Mouse (Mus musculus) midbrain, embryonic 16.5 days (tissue): Measurements from ENCODE around the gene Mamdc2. TPM values are rescaled to one million over a fixed set of nuclear protein-coding genes. Genes with fewer than 3 reads are reported as not detected.

Experiments
- ATAC-seq: fragments of 200-750 bp; cut with Nextera tagmentation; 2 replicates; pipeline ENCODE4 v1.8.0; 2017; ENCODE audit warnings: moderate TSS enrichment
- H3K27ac ChIP-seq: fragments of 300-500 bp; sonication (generic); 2 replicates; pipeline ENCODE4 v1.5.1; 2014; ENCODE audit warnings: mild to moderate bottlenecking, low read length, mixed read lengths
- H3K27me3 ChIP-seq: fragments of 300-500 bp; sonication (generic); 2 replicates; pipeline ENCODE4 v1.6.1; 2014; ENCODE audit warnings: low read depth, low read length, mixed read lengths; ENCODE audit not compliant: control insufficient read depth, insufficient read depth
- H3K36me3 ChIP-seq: fragments of 300-500 bp; sonication (generic); 2 replicates; pipeline ENCODE4 v1.6.1; 2014; ENCODE audit warnings: mild to moderate bottlenecking, low read length, moderate library complexity, mixed read lengths; ENCODE audit not compliant: control insufficient read depth, insufficient read depth
- H3K4me1 ChIP-seq: fragments of 300-500 bp; sonication (generic); 2 replicates; pipeline ENCODE4 v1.6.1; 2014; ENCODE audit warnings: mild to moderate bottlenecking, low read length, mixed read lengths; ENCODE audit not compliant: control insufficient read depth, insufficient read depth
- H3K4me2 ChIP-seq: fragments of 300-500 bp; sonication (generic); 2 replicates; pipeline ENCODE4 v1.6.1; 2014; ENCODE audit warnings: mild to moderate bottlenecking, low read length, mixed read lengths
- H3K4me3 ChIP-seq: fragments of 300-500 bp; sonication (generic); 2 replicates; pipeline ENCODE4 v1.5.1; 2014; ENCODE audit warnings: low read depth, mild to moderate bottlenecking, low read length, moderate library complexity, mixed read lengths
- H3K9ac ChIP-seq: fragments of 300-500 bp; sonication (generic); 2 replicates; pipeline ENCODE4 v1.6.1; 2014; ENCODE audit warnings: low read depth, low read length, mixed read lengths
- H3K9me3 ChIP-seq: fragments of 300-500 bp; sonication (generic); replicated peaks from 2 replicates; pipeline ENCODE4 v1.6.1; 2014; ENCODE audit warnings: mild to moderate bottlenecking, low read length, mixed read lengths; ENCODE audit not compliant: control insufficient read depth, poor library complexity, severe bottlenecking
- WGBS: fragments of 180-500 bp; shearing (Covaris S2); extraction: QIAGEN DNeasy Blood & Tissue Kit; methylation state at CpG from one replicate; pipeline ENCODE4 v1.1.7; 2014; 5-methylcytosine and 5-hydroxymethylcytosine counted together
- polyA plus RNA-seq: library from polyadenylated mRNA; unstranded; fragments of >200 nt; fragmentation: Nextera tagmentation; extraction: Ambion mirVana; gene quantifications from 2 replicates; pipeline ENCODE4 v1.2.1, GENCODE M21; 2015

The Mamdc2 gene
- polyA plus RNA-seq, 1 experiment from 2014 or later, result 4.2 TPM

- Histone ChIP-seq H3K4me1 (peaks cover 9% of the 10 kb centered on the region), H3K4me3 (no peak overlapping the region), H3K27ac (0 out of 2 replicates have a peak overlapping the region, but pooled peaks have one; percentile 26), H3K36me3 (no peaks in the 10 kb centered on the region), H3K4me2 (0 out of 2 replicates have a peak overlapping the region, but pooled peaks have one; percentile 12), H3K27me3 (no peaks in the 10 kb centered on the region), H3K9me3 (no peaks in the 10 kb centered on the region), H3K9ac (no peak overlapping the region)
- peak; percentile 53; the same call in 1 of the 2 replicates for ATAC-seq
- WGBS, result 40% methylated on average over 11 of the region's 11 CpGs
These were observed 71.6 kb downstream of the Mamdc2 start for GRCm38 (mm10) chr19:23376536-23377201.

- Histone ChIP-seq H3K4me1 (peaks cover 9% of the 10 kb centered on the region), H3K27ac (no peak overlapping the region), H3K27me3 (no peaks in the 10 kb centered on the region), H3K36me3 (no peaks in the 10 kb centered on the region), H3K9me3 (no peaks in the 10 kb centered on the region), H3K4me2 (no peak overlapping the region), H3K9ac (no peak overlapping the region), H3K4me3 (no peak overlapping the region)
- ATAC-seq, result no peak
- 89% methylated on average over 7 of the region's 7 CpGs for WGBS
These were observed 73.1 kb downstream of the Mamdc2 start for GRCm38 (mm10) chr19:23374941-23375656.

DNA sequence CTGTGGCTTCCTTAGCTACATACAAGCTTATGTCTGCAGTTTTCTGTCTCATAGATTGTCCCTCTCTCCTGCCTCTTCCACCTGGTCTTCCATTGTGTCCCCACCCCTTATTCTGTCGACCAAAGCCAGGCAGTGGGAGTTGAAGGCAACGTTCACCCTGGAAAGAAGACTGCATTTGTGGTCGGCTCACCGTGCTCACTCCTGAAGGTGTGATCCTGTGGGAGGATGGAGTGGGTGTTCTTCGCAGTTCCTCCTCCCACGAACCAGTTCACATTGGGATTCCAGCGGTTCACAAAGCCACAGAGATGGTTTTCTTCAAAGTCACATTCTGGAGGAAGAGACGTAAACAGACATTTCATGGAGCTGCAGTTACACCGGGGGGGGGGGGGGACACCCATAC is 74.5 kb downstream of the Mamdc2 start:
- H3K27ac ChIP-seq, result no peak overlapping the region
- WGBS, result 72% methylated on average over 9 of the region's 9 CpGs
- H3K27me3 ChIP-seq, result no peaks in the 10 kb centered on the region
- peaks cover 9% of the 10 kb centered on the region for H3K4me1 ChIP-seq
- no peak overlapping the region for H3K4me2 ChIP-seq
- no peaks in the 10 kb centered on the region for H3K36me3 ChIP-seq
- ATAC-seq, result no peak
- no peaks in the 10 kb centered on the region for H3K9me3 ChIP-seq
- H3K9ac ChIP-seq, result no peak overlapping the region
- no peak overlapping the region for H3K4me3 ChIP-seq

DNA sequence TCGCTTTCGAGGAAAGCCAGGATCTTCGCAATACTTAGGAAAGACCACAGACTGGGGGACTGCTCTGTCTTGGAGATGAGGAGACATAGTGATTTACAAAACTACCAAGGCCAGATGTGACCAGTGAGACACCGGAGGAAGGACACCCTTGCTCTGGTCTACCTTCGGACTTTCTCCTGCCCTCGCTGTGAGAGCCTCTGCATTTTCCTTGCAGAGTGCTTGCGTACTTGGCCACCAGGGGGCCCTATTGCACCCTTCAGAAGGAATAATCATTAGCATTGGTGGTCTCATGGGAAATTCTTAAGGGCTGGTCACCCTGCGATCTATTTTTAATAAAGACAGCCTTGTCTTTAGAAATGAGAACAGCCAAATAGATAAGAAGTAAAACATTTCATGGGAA is 75.0 kb downstream of the Mamdc2 start:
- Histone ChIP-seq H3K9me3 (no peaks in the 10 kb centered on the region), H3K4me2 (no peak overlapping the region), H3K36me3 (no peaks in the 10 kb centered on the region), H3K27me3 (no peaks in the 10 kb centered on the region), H3K9ac (no peak overlapping the region), H3K4me3 (no peak overlapping the region), H3K4me1 (peaks cover 9% of the 10 kb centered on the region), H3K27ac (no peak overlapping the region)
- peak; percentile 33; the same call in 1 of the 2 replicates for ATAC-seq
- WGBS, result 52% methylated on average over 8 of the region's 8 CpGs

DNA sequence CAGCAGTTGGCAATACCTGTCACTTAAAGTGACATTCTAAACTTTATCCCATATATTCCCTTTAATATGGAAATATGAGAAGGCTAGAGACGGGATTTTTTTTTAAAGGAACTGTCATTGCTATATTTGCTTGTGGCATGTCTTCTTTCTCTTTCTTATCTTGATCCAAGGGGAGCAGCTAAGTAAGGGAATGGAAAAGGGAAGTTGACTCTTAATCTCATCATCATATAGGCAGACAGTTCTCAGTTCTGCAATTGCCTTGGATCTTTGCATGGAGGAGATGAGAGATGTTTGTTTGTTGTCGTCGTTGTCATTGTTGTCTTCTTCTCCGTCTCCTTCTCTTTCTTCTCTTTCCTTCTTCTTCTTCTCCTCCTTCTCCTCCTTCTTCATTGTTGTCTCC is 79.0 kb downstream of the Mamdc2 start:
- ATAC-seq, result no peak
- no peaks in the 10 kb centered on the region for H3K4me1 ChIP-seq
- H3K27ac ChIP-seq, result no peak overlapping the region
- H3K27me3 ChIP-seq, result no peaks in the 10 kb centered on the region
- H3K9ac ChIP-seq, result no peak overlapping the region
- 89% methylated on average over 4 of the region's 4 CpGs for WGBS
- H3K4me3 ChIP-seq, result no peak overlapping the region
- H3K36me3 ChIP-seq, result no peaks in the 10 kb centered on the region
- no peak overlapping the region for H3K4me2 ChIP-seq
- no peaks in the 10 kb centered on the region for H3K9me3 ChIP-seq

DNA sequence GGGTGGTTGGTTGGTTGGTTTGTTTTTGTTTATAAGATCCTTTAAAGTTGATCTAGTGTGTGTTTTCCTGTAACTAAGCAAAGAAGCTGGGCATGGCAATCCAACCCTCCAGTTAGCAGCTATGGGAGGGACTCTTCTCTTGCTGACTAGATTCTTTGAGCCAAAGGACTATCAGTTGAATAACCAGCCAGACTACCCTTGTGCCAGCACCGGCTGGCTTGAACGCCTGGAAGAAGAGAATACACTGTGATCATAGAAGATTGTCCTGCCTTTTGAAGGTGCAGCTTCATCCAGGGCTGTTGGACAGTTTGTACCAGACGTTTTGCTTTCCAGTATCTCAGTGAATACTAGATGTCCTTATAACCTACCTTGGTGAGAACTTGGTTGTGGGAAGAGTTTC is 86.2 kb downstream of the Mamdc2 start:
- 85% methylated on average over 3 of the region's 3 CpGs for WGBS
- no peaks in the 10 kb centered on the region for H3K36me3 ChIP-seq

DNA sequence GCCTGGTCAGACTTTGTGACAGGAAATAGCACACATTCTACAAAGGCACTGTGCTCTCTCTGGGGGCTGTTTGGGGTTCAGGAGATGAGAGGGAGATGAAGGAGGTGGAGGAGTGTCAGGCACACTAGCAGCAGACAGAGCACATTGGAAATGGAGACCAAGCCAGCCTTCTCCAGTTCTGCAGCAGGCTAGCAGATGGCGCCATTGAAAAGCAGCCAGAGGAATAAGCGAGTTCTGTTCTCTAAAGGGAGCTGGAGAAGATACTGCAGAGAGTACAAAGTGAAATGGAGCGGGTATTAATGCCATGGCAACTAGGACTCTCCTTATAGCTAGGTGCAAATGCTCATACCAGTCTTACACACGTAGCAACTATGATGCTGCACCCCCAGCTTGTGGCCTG is 87.1 kb downstream of the Mamdc2 start:
- H3K27ac ChIP-seq, result no peak overlapping the region
- no peaks in the 10 kb centered on the region for H3K36me3 ChIP-seq
- ATAC-seq, result peak; percentile 25; the same call in 1 of the 2 replicates
- 0 out of 2 replicates have a peak, but pooled peaks cover 2% of the 10 kb centered on the region for H3K4me1 ChIP-seq
- no peak overlapping the region for H3K9ac ChIP-seq
- H3K9me3 ChIP-seq, result no peaks in the 10 kb centered on the region
- WGBS, result 53% methylated on average over 4 of the region's 4 CpGs
- H3K4me2 ChIP-seq, result no peak overlapping the region
- no peak overlapping the region for H3K4me3 ChIP-seq
- H3K27me3 ChIP-seq, result no peaks in the 10 kb centered on the region

More for the DNA sequence above, 86.2 kb downstream of the Mamdc2 start:
- H3K4me1 ChIP-seq, result 0 out of 2 replicates have a peak, but pooled peaks cover 2% of the 10 kb centered on the region
- H3K9ac ChIP-seq, result no peak overlapping the region
- H3K4me2 ChIP-seq, result no peak overlapping the region
- H3K4me3 ChIP-seq, result no peak overlapping the region
- H3K27me3 ChIP-seq, result no peaks in the 10 kb centered on the region
- ATAC-seq, result no peak
- H3K9me3 ChIP-seq, result no peaks in the 10 kb centered on the region
- H3K27ac ChIP-seq, result no peak overlapping the region

GRCm38 (mm10) chr19:23360536-23360935 is 87.7 kb downstream of the Mamdc2 start:
- Histone ChIP-seq H3K36me3 (no peaks in the 10 kb centered on the region), H3K4me2 (no peak overlapping the region), H3K9me3 (no peaks in the 10 kb centered on the region), H3K27me3 (no peaks in the 10 kb centered on the region), H3K4me3 (no peak overlapping the region), H3K4me1 (0 out of 2 replicates have a peak, but pooled peaks cover 2% of the 10 kb centered on the region), H3K9ac (no peak overlapping the region), H3K27ac (no peak overlapping the region)
- 84% methylated on average over 4 of the region's 4 CpGs for WGBS
- no peak for ATAC-seq

- no peak for ATAC-seq
- Histone ChIP-seq H3K4me3 (no peak overlapping the region), H3K4me1 (0 out of 2 replicates have a peak, but pooled peaks cover 2% of the 10 kb centered on the region), H3K27ac (no peak overlapping the region), H3K4me2 (no peak overlapping the region), H3K9ac (no peak overlapping the region), H3K9me3 (no peaks in the 10 kb centered on the region), H3K27me3 (no peaks in the 10 kb centered on the region), H3K36me3 (no peaks in the 10 kb centered on the region)
- WGBS, result 93% methylated on average over 5 of the region's 5 CpGs
These were observed 91.0 kb downstream of the Mamdc2 start for GRCm38 (mm10) chr19:23357253-23357652.
